Mouse (Mus musculus) layer of hippocampus, adult 11-12 months (tissue): Measurements from ENCODE around the gene Zfp106.

Experiments
- DNase-seq: peaks from one replicate; pipeline ENCODE4 v3.0.0; 2022; ENCODE audit warnings: low spot score

Gene Zfp106

GRCm38 (mm10) chr2:120476277-120477087, 87.2 kb downstream of the Zfp106 start:
- DNase-seq, result no peak

- DNase-seq, result no peak
Observed at GRCm38 (mm10) chr2:120470856-120471255, 92.8 kb downstream of the Zfp106 start.

GRCm38 (mm10) chr2:120469715-120470114, 93.9 kb downstream of the Zfp106 start:
- DNase-seq, result no peak

- no peak for DNase-seq
Observed at GRCm38 (mm10) chr2:120469220-120469619, 94.4 kb downstream of the Zfp106 start.

GRCm38 (mm10) chr2:120468011-120468410, 95.6 kb downstream of the Zfp106 start:
- no peak for DNase-seq

- no peak for DNase-seq
Observed at GRCm38 (mm10) chr2:120465397-120465785, 98.3 kb downstream of the Zfp106 start.

GRCm38 (mm10) chr2:120464732-120465396, 98.8 kb downstream of the Zfp106 start:
- DNase-seq, result no peak

GRCm38 (mm10) chr2:120464091-120464490, 99.6 kb downstream of the Zfp106 start:
- no peak for DNase-seq

- no peak for DNase-seq
Observed at GRCm38 (mm10) chr2:120463328-120463727, 100.3 kb downstream of the Zfp106 start.

GRCm38 (mm10) chr2:120460216-120460615, 103.4 kb downstream of the Zfp106 start:
- no peak for DNase-seq
